Comparison of ENCODE assay signal across 13 mouse cellular contexts in the genomic region with DNA sequence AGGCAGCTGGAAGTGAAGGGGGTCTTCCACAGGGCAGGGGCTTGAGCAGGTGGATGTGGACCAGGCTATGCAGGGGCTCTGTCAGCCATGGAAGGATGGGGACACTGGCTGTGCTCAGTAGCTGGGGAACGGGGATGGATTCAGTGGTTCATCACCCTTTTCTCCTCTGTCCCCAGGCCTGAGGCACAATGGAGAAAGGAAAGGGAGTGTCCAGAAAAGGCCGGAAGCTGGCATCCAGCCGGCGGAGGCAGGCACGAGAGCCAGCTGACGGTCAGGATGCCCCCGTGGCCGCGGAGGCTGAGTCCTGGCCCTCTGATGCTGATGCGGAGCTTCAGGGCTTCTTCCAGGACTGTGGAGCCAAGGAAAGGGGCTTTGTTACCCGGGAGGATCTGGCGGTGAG. TPM values are rescaled to one million over a fixed set of nuclear protein-coding genes. Genes with fewer than 3 reads are reported as not detected.
DNase-seq lines count a peak whose midpoint lies in the region; ATAC-seq and TF ChIP-seq lines count a peak whose summit lies in the region.
"Had no signal": no experiment of that assay in that cellular context is flagged by ENCODE, and none has a peak within 500 bp of the region (broad histone marks: within the 10 kb centered on the region; RNA-seq: fewer than 3 reads in every experiment).

No protein-coding gene starts in this region.

- 37% methylated on average over 12 of the region's 12 CpGs for WGBS in heart, adult 2 months
- WGBS in midbrain, embryonic 16.5 days: 60% methylated on average over 12 of the region's 12 CpGs
- WGBS in midbrain, postnatal 0 days: 49% methylated on average over 12 of the region's 12 CpGs
- WGBS in lung, embryonic 16.5 days: 45% methylated on average over 12 of the region's 12 CpGs
- WGBS in liver, embryonic 12.5 days (ENCODE audit: insufficient replicate concordance): 59% methylated on average over 12 of the region's 12 CpGs

- H3K4me3 ChIP-seq in heart, adult 2 months: no peak overlapping the region
- no peak overlapping the region for H3K4me3 ChIP-seq in midbrain, embryonic 16.5 days (ENCODE audit: low read depth, low read length)
- no peak overlapping the region for H3K4me3 ChIP-seq in midbrain, postnatal 0 days (ENCODE audit: low read depth, low read length)
- no peak overlapping the region for H3K4me3 ChIP-seq in lung, embryonic 16.5 days (ENCODE audit: low read length)
- H3K4me3 ChIP-seq in liver, embryonic 12.5 days: no peak overlapping the region
- H3K4me3 ChIP-seq: myocyte had no signal

- intact Hi-C loops in heart, adult 2 months (cut with DNase I): no loop called here

- H3K4me1 ChIP-seq in heart, adult 2 months (ENCODE audit: control insufficient read depth, insufficient read depth, low read length): 0 out of 2 replicates have a peak, but pooled peaks cover 1% of the 10 kb centered on the region
- no peaks in the 10 kb centered on the region for H3K4me1 ChIP-seq in midbrain, embryonic 16.5 days (ENCODE audit: control insufficient read depth, insufficient read depth, low read length)
- no peaks in the 10 kb centered on the region for H3K4me1 ChIP-seq in midbrain, postnatal 0 days (ENCODE audit: insufficient read depth, low read length)
- peaks cover 12% of the 10 kb centered on the region; the same call in 1 of the 2 replicates for H3K4me1 ChIP-seq in lung, embryonic 16.5 days (replicated peaks; ENCODE audit: control insufficient read depth, insufficient read depth, low read length)
- H3K4me1 ChIP-seq in liver, embryonic 12.5 days: no peaks in the 10 kb centered on the region

- no peak overlapping the region for H3K27ac ChIP-seq in heart, adult 2 months
- H3K27ac ChIP-seq in midbrain, embryonic 16.5 days (ENCODE audit: low read length): no peak overlapping the region
- no peak overlapping the region for H3K27ac ChIP-seq in midbrain, postnatal 0 days (ENCODE audit: low read depth, low read length)
- no peak overlapping the region for H3K27ac ChIP-seq in lung, embryonic 16.5 days (ENCODE audit: low read length)
- no peak overlapping the region for H3K27ac ChIP-seq in liver, embryonic 12.5 days
- H3K27ac ChIP-seq: liver, embryonic 14.5 days had no signal

- H3K36me3 ChIP-seq in heart, adult 2 months (ENCODE audit: control insufficient read depth, insufficient read depth, low read length): no peaks in the 10 kb centered on the region
- no peaks in the 10 kb centered on the region for H3K36me3 ChIP-seq in midbrain, embryonic 16.5 days (ENCODE audit: control insufficient read depth, insufficient read depth, low read length)
- H3K36me3 ChIP-seq in midbrain, postnatal 0 days (ENCODE audit: insufficient read depth, low read length): no peaks in the 10 kb centered on the region
- no peaks in the 10 kb centered on the region for H3K36me3 ChIP-seq in lung, embryonic 16.5 days (ENCODE audit: control insufficient read depth, insufficient read depth, low read length)
- no peaks in the 10 kb centered on the region for H3K36me3 ChIP-seq in liver, embryonic 12.5 days

- peak; percentile 92 for DNase-seq in heart, adult 11 months
- DNase-seq in heart, adult 2 months: no peak
- DNase-seq in midbrain, postnatal 0 days (ENCODE audit: low spot score): no peak
- peak; percentile 45 for DNase-seq in Muller cell, postnatal 12 days (ENCODE audit: inconsistent ontology term)
- DNase-seq: forebrain, postnatal 0 days had no signal

- H3K4me2 ChIP-seq in midbrain, embryonic 16.5 days (ENCODE audit: low read length): no peak overlapping the region
- H3K4me2 ChIP-seq in midbrain, postnatal 0 days (ENCODE audit: low read depth, low read length, poor library complexity, severe bottlenecking): no peak overlapping the region
- H3K4me2 ChIP-seq in lung, embryonic 16.5 days (ENCODE audit: low read depth, low read length): no peak overlapping the region
- no peak overlapping the region for H3K4me2 ChIP-seq in liver, embryonic 12.5 days

- no peaks in the 10 kb centered on the region for H3K9me3 ChIP-seq in midbrain, embryonic 16.5 days (replicated peaks; ENCODE audit: control insufficient read depth, low read length, poor library complexity, severe bottlenecking)
- no peaks in the 10 kb centered on the region for H3K9me3 ChIP-seq in midbrain, postnatal 0 days (ENCODE audit: low read length)
- no peaks in the 10 kb centered on the region for H3K9me3 ChIP-seq in lung, embryonic 16.5 days (ENCODE audit: control insufficient read depth, low read length)
- H3K9me3 ChIP-seq in liver, embryonic 12.5 days (replicated peaks): no peaks in the 10 kb centered on the region

- H3K9ac ChIP-seq in heart, adult 2 months (ENCODE audit: low read depth, low read length): no peak overlapping the region
- peak overlapping the region; percentile 17; the same call in 1 of the 2 replicates for H3K9ac ChIP-seq in midbrain, embryonic 16.5 days (ENCODE audit: low read depth, low read length)
- H3K9ac ChIP-seq in midbrain, postnatal 0 days (replicated peaks; ENCODE audit: low read length, poor library complexity, severe bottlenecking): no peak overlapping the region; the same call in 1 of the 2 replicates
- H3K9ac ChIP-seq in lung, embryonic 16.5 days (ENCODE audit: low read length): no peak overlapping the region
- no peak overlapping the region for H3K9ac ChIP-seq in liver, embryonic 12.5 days
- H3K9ac ChIP-seq: forebrain, postnatal 0 days; liver, embryonic 14.5 days had no signal

- no peak for ATAC-seq in midbrain, embryonic 16.5 days
- ATAC-seq in midbrain, postnatal 0 days (ENCODE audit: low FRiP score): no peak
- ATAC-seq in lung, embryonic 16.5 days (ENCODE audit: low read depth): 0 out of 2 replicates have a peak, but pooled peaks have one; percentile 11
- ATAC-seq in liver, embryonic 12.5 days: no peak
- ATAC-seq: CD4-positive, CD25-positive, alpha-beta regulatory T cell, adult 4 months; forebrain, postnatal 0 days; Patski had no signal

- TF ChIP-seq EP300 in heart, adult 2 months (IDR thresholded peaks at IDR 0.05; ENCODE audit: insufficient read depth, low read depth, low read length): no peak

- no peak for TF ChIP-seq POLR2A in heart, adult 2 months (IDR thresholded peaks at IDR 0.05; ENCODE audit: insufficient read depth, low read depth, low read length)

- H3K79me2 ChIP-seq in heart, adult 2 months (replicated peaks; ENCODE audit: control insufficient read depth, insufficient read depth, low read length): no peaks in the 10 kb centered on the region

- no peaks in the 10 kb centered on the region for H3K27me3 ChIP-seq in heart, adult 2 months (ENCODE audit: control insufficient read depth, insufficient read depth, low read length)
- no peaks in the 10 kb centered on the region for H3K27me3 ChIP-seq in midbrain, embryonic 16.5 days (ENCODE audit: control insufficient read depth, insufficient read depth, low read depth, low read length)
- no peaks in the 10 kb centered on the region for H3K27me3 ChIP-seq in midbrain, postnatal 0 days (ENCODE audit: insufficient read depth, low read length)
- H3K27me3 ChIP-seq in lung, embryonic 16.5 days (ENCODE audit: control insufficient read depth, insufficient read depth, low read depth, low read length): no peaks in the 10 kb centered on the region
- H3K27me3 ChIP-seq in liver, embryonic 12.5 days (replicated peaks): no peaks in the 10 kb centered on the region; the same call in 1 of the 2 replicates
- H3K27me3 ChIP-seq: Patski had no signal

- no peak for TF ChIP-seq CTCF in heart, adult 2 months (IDR thresholded peaks at IDR 0.05)
- TF ChIP-seq CTCF in midbrain, postnatal 0 days (IDR thresholded peaks at IDR 0.05): no peak

RNA-seq across cellular contexts. Expression of a gene that starts 6.7 kb away (rescaled TPM):
- total RNA-seq in heart, adult 2 months (2021): under 1 TPM in 1 of 2 experiments, not detected in 1; 0.70 TPM
- polyA plus RNA-seq in heart, adult 2 months (2012; rRNA removed): 0.23 and 0.38 TPM in 2 replicates
- polyA plus RNA-seq in midbrain, embryonic 16.5 days (2015; fragmentation: Nextera tagmentation; extraction: Ambion mirVana): 0.08 and 0.17 TPM in 2 replicates
- not detected in 2 replicates for total RNA-seq in midbrain, postnatal 0 days (2014; rRNA removed)
- not detected in 2 replicates for polyA plus RNA-seq in midbrain, postnatal 0 days (2015; fragmentation: Nextera tagmentation; extraction: Ambion mirVana)
- 1.1 TPM in 2 replicates for polyA plus RNA-seq in lung, embryonic 16.5 days (2015; fragmentation: Nextera tagmentation; extraction: Ambion mirVana)
- polyA plus RNA-seq in liver, embryonic 12.5 days (2016; fragmentation: Nextera tagmentation; extraction: Ambion mirVana): 5.0 and 5.4 TPM in 2 replicates
- total RNA-seq: forebrain, postnatal 0 days had no signal
- polyA plus RNA-seq: CD4-positive, CD25-positive, alpha-beta regulatory T cell, adult 4 months; forebrain, postnatal 0 days; testis, adult 2 months had no signal

RNA-seq across cellular contexts. Expression of a gene that starts 29.9 kb away (rescaled TPM):
- total RNA-seq in heart, adult 2 months (2021): 100 to 1,000 TPM in 1 of 2 experiments, 10 to 100 TPM in 1; 56.4 to 156 TPM
- 30.4 and 37.3 TPM in 2 replicates for polyA plus RNA-seq in heart, adult 2 months (2012; rRNA removed)
- 115 and 148 TPM in 2 replicates for polyA plus RNA-seq in midbrain, embryonic 16.5 days (2015; fragmentation: Nextera tagmentation; extraction: Ambion mirVana)
- total RNA-seq in midbrain, postnatal 0 days (2014; rRNA removed): 44.4 and 57.7 TPM in 2 replicates
- 220 and 237 TPM in 2 replicates for polyA plus RNA-seq in midbrain, postnatal 0 days (2015; fragmentation: Nextera tagmentation; extraction: Ambion mirVana)
- polyA plus RNA-seq in lung, embryonic 16.5 days (2015; fragmentation: Nextera tagmentation; extraction: Ambion mirVana): 41.3 and 43.7 TPM in 2 replicates
- polyA plus RNA-seq in liver, embryonic 12.5 days (2016; fragmentation: Nextera tagmentation; extraction: Ambion mirVana): 8.3 and 9.6 TPM in 2 replicates

Comparison
In these comparisons a context has a peak if more than half of its experiments do, and no peak if none do; other contexts are left out.
1. DNase-seq: peak in heart, adult 11 months (single experiment) and Muller cell, postnatal 12 days (single experiment); none in heart, adult 2 months (0 of 2) and midbrain, postnatal 0 days (single experiment).